ENCODE assay signal across 9 mouse cellular contexts in genomic region chr16:55550649-55551312, GRCm38 (mm10).
DNase-seq lines count a peak whose midpoint lies in the region.
"Had no signal": no experiment of that assay in that cellular context is flagged by ENCODE, and none has a peak within 500 bp of the region (broad histone marks: within the 10 kb centered on the region; RNA-seq: fewer than 3 reads in every experiment).

No protein-coding gene starts in this region.

- no peak overlapping the region for H3K4me3 ChIP-seq in heart, embryonic 10.5 days
- H3K4me3 ChIP-seq: left cerebral cortex, adult 2 months had no signal

- H3K4me1 ChIP-seq in heart, embryonic 10.5 days, result 0 out of 2 replicates have a peak, but pooled peaks cover 4% of the 10 kb centered on the region

- 76% methylated on average over 4 of the region's 4 CpGs for WGBS in heart, embryonic 10.5 days

- no peaks in the 10 kb centered on the region for H3K36me3 ChIP-seq in heart, embryonic 10.5 days

- no peak overlapping the region for H3K27ac ChIP-seq in heart, embryonic 10.5 days
- H3K27ac ChIP-seq: left cerebral cortex, adult 2 months had no signal

- DNase-seq in heart, adult 11 months, result peak; percentile 93
- DNase-seq in heart, embryonic 10.5 days (ENCODE audit: low spot score), result no peak
- DNase-seq in 416B (ENCODE audit: low read depth), result peak; percentile 93
- peak; percentile 70 for DNase-seq in c-Kit-positive CD71-negative TER-119-negative erythroid progenitor cells, embryonic 14.5 days (ENCODE audit: low read depth)
- peak; percentile 36 for DNase-seq in layer of hippocampus, adult 9-10 months (ENCODE audit: low spot score)
- DNase-seq in skeletal muscle tissue, adult 2 months (ENCODE audit: low read depth, low spot score), result peak; percentile 35
- DNase-seq in kidney, postnatal 10 days, result no peak
- DNase-seq in c-Kit-positive CD71-positive TER-119-positive erythroid progenitor cells, embryonic 14.5 days (ENCODE audit: low spot score), result no peak

- H3K27me3 ChIP-seq in heart, embryonic 10.5 days (ENCODE audit: insufficient read depth, poor library complexity, severe bottlenecking), result no peaks in the 10 kb centered on the region

- H3K9me3 ChIP-seq in heart, embryonic 10.5 days, result no peaks in the 10 kb centered on the region

Comparison
In these comparisons a context has a peak if more than half of its experiments do, and no peak if none do; other contexts are left out.
1. DNase-seq: peak in heart, adult 11 months (single experiment), 416B (single experiment), c-Kit-positive CD71-negative TER-119-negative erythroid progenitor cells, embryonic 14.5 days (single experiment), layer of hippocampus, adult 9-10 months (single experiment) and skeletal muscle tissue, adult 2 months (single experiment); none in heart, embryonic 10.5 days (single experiment), kidney, postnatal 10 days (single experiment) and c-Kit-positive CD71-positive TER-119-positive erythroid progenitor cells, embryonic 14.5 days (single experiment).